Mouse (Mus musculus) heart, adult 9 months (tissue): ENCODE measurements around the gene Fbxw5.

Experiments
- DNase-seq, 2 experiments: peaks; one replicate each; pipeline ENCODE4 v3.0.0; 2022; ENCODE audit warnings: low spot score in 2 of 2

The Fbxw5 gene

GRCm38 (mm10) chr2:25500576-25501405 lies at the start of gene Fbxw5:
Gene Fbxw5 (plus strand): TSS chr2:25500750.
- peak; percentile 84 to 90 for DNase-seq

- no peak for DNase-seq
These were observed 49.5 kb upstream of the Fbxw5 start for GRCm38 (mm10) chr2:25450853-25451647.

GRCm38 (mm10) chr2:25452951-25453350 lies 47.6 kb upstream of the Fbxw5 start:
- DNase-seq = no peak

- DNase-seq = no peak
These were observed 44.2 kb upstream of the Fbxw5 start, which contains the start of gene Clic3 for GRCm38 (mm10) chr2:25456205-25456953. Gene Clic3 (plus strand): TSS chr2:25456838.

- no peak for DNase-seq
These were observed 43.3 kb upstream of the Fbxw5 start for GRCm38 (mm10) chr2:25457022-25457896.

- peak in 1 of 2 experiments; percentile 51 for DNase-seq
These were observed 41.6 kb upstream of the Fbxw5 start for GRCm38 (mm10) chr2:25458911-25459310.

GRCm38 (mm10) chr2:25460135-25460534 lies 40.4 kb upstream of the Fbxw5 start:
- no peak for DNase-seq

GRCm38 (mm10) chr2:25460551-25461309 lies 39.8 kb upstream of the Fbxw5 start, which contains the start of gene Paxx:
Gene Paxx (minus strand): TSS chr2:25461094.
- DNase-seq = peak; percentile 94 to 95

GRCm38 (mm10) chr2:25461407-25461806 lies 39.1 kb upstream of the Fbxw5 start:
- DNase-seq = no peak

GRCm38 (mm10) chr2:25463630-25464029 lies 36.9 kb upstream of the Fbxw5 start:
- DNase-seq = no peak

GRCm38 (mm10) chr2:25465256-25465655 lies 35.3 kb upstream of the Fbxw5 start:
- DNase-seq = no peak

GRCm38 (mm10) chr2:25465816-25466635 lies 34.5 kb upstream of the Fbxw5 start:
- no peak for DNase-seq

- DNase-seq = no peak
These were observed 32.8 kb upstream of the Fbxw5 start for GRCm38 (mm10) chr2:25467606-25468303.

GRCm38 (mm10) chr2:25468962-25469915 lies 31.3 kb upstream of the Fbxw5 start:
- DNase-seq = peak in 1 of 2 experiments; percentile 64

- no peak for DNase-seq
These were observed 30.6 kb upstream of the Fbxw5 start, which contains the start of gene Ptgds for GRCm38 (mm10) chr2:25469969-25470368. Gene Ptgds (minus strand): TSS chr2:25470046.

GRCm38 (mm10) chr2:25472550-25472949 lies 28.0 kb upstream of the Fbxw5 start:
- no peak for DNase-seq

- DNase-seq = no peak
These were observed 23.0 kb upstream of the Fbxw5 start for GRCm38 (mm10) chr2:25477541-25477940.
